Mouse (Mus musculus): ENCODE measurements around the gene Senp7.
A peak's percentile ranks its signal among the peaks of the same experiment; 100 is the strongest.
"Not testable (repeated sequence)": the region's sequence is repeated elsewhere in the genome, so short reads cannot be mapped to it uniquely, and the experiment has no call there.

Gene Senp7

GRCm38 (mm10) chr16:56068523-56069070 is 20.5 kb downstream of the Senp7 start:
- DNase-seq, result no peak

GRCm38 (mm10) chr16:56071317-56072232 is 23.4 kb downstream of the Senp7 start:
- DNase-seq, result no peak

DNA sequence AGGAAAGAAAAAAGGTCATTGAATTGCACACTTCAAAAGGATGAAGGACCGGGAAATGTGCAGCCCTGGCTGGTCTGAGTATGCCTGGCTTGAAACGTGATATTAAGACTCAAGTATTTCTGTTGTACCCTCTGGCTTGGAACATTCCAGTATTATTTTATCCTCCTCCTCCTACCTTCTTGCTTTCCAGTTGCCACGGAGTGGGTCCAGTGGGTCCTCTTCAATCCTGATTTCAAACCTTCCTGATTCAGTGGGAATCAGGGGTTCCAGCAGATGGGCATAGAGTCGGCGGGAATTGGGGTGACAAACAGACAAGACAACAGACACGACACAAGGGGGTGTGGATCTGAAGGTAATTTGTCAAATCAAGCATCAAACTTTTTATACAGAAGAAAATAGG is 24.4 kb downstream of the Senp7 start:
- no peak for DNase-seq

DNA sequence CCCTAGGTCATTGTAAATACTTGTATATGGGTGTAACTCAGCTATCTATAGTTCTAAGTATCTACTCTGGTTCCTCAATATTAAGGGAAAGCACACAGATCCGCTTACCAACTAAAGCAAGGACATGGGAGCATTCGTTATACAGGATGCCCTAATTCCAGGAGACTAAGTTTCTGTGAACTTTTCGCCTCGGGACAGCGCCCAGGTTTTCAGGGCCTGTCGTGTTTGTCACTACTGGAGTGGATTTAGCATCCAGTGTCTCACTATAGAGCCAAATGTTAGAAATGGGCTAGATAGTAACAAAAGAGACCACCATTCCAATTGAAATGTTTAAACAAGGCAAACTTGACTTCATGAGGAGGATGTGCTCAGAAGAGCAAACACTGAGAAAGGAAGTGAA is 25.0 kb downstream of the Senp7 start:
- not testable (repeated sequence) for DNase-seq

- DNase-seq, result no peak
These were observed 26.0 kb downstream of the Senp7 start for GRCm38 (mm10) chr16:56074122-56074521.

GRCm38 (mm10) chr16:56074565-56074964 is 26.4 kb downstream of the Senp7 start:
- peak; percentile 38 for DNase-seq

- peak; percentile 88 for DNase-seq
These were observed 27.3 kb downstream of the Senp7 start for GRCm38 (mm10) chr16:56075222-56076111.

- DNase-seq, result no peak
These were observed 28.2 kb downstream of the Senp7 start for GRCm38 (mm10) chr16:56076121-56076869.

- no peak for DNase-seq
These were observed 31.3 kb downstream of the Senp7 start for GRCm38 (mm10) chr16:56079419-56079818.

DNA sequence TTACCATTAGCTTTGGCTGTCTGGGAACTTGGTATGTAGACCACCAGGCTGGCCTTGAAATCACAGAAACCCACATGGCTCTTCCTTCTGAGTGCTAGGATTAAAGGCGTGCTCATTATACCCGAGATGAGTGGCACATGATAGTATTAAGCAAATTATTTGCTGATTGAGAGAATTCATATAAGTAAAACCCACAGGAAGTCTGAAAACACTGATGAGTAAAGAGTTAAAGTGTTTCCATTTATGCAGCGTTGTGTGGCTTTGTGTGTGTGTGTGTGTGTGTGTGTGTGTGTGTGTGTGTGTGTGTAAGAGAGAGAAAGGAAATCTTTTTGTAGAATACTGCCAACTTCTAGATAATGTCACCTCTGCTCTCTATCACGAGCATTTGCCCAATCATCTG is 33.6 kb downstream of the Senp7 start:
- DNase-seq, result no peak

DNA sequence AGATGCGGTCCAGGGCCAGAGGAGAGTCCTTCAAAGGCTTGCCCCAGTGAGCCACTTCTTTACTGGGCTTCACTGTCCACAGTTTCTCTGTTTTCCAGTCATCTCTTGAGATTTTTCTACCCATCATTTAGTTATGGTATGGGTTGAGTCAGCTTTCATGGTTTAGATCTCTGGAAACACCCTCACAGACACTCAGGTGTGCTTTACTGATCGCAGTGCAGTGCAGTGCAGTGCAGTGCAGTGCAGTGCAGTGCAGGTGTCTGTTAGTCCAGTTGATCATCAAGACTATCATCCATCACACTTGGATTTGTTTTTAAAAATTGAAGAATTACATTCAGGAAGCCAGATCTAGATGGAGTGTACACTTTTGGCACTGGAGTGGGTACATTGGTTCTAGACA is 38.2 kb downstream of the Senp7 start:
- DNase-seq, result no peak

DNA sequence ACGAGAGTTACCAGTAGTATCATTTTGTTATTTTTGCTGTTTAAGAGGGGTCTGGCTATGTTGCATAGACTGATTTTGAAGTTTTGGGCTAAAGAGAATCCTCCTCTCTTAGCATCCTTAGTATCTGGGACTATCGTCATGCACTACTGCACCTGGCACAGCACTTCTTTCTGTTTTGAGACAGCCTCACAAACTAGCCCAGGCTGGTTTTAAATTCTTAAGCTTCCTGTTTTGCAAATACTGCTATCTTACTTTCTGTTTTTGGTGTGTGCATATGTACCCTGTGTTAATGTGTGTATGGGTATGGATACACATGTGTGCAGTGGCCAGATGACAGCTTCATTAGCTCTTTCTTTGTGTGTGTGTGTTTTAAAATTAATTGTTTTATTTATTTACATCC is 42.2 kb downstream of the Senp7 start:
- no peak for DNase-seq

DNA sequence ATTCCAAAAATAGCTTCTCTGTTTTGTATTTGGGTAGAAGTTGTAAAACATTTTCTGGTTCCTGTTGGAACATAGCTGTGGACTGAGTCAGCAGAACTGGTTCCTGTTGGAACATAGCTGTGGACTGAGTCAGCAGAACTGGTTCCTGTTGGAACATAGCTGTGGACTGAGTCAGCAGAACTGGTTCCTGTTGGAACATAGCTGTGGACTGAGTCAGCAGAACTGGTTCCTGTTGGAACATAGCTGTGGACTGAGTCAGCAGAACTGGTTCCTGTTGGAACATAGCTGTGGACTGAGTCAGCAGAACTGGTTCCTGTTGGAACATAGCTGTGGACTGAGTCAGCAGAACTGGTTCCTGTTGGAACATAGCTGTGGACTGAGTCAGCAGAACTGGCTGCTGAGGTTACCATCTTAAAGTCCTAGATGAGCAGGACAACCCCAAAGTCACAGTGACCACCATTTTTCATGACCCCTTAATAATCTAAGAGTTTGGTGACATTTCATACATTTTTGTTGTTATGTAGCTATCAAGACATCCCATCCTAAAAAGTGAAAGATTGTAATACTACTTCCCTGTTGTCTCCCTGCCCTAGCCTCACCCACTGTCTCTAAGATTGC is 48.4 kb downstream of the Senp7 start:
- DNase-seq, result not testable (repeated sequence)

DNA sequence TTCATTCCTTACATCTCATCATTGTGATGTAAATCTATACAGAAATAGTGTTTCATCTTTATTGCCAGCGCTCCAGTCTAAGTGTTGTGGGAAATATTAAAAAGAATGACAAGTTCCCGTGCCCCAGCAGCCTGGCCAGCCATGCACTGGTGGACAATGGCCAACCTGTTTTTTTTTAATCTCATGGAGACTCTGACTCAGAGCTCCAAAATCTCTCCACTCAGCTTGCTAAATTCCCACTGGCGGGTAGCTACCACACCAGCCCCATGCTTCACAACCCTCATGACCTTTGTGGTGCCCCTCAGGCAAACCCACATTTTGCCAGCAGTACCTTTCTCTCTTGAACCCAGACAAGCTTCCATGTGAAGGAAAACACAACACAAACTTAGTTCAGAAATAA is 67.6 kb downstream of the Senp7 start:
- no peak for DNase-seq

GRCm38 (mm10) chr16:56116155-56116554 is 68.0 kb downstream of the Senp7 start:
- DNase-seq, result no peak

DNA sequence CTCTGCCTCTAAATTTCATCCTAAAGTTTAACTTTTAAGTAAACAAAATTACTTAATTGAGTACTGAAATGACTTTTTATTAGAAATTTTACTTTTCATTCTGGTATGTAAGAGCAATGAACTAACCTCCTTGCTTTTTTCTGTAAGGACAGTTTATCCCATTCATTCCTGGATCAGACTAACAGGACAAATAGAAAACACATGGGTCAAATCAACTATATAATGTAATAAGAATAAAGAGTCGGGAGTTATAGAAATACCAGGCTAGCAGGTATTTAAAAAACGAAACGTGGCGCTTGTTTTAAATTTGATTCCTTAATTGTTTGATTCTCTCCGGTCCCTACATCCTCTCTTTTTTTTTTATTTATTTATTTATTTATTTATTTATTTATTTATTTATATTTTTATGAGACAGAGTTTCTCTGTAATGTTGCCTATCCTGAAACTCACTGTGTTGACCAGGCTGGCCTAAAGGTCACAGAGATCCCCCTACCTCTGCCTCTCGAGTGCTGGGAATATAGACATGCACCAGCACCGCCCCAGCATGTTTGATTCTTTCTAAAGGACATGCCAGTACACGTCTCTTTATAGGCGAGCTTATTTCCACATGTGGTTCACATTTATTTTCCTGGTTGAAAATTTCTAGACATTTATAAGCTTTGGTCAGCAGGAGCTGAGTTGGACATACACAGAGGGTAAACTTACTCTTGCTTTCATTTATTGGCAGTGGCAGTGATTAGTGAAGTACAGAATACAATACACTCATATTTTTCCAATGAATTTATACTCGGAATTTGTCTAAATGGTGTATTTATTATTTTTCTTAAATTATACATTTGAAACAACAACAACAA is 69.4 kb downstream of the Senp7 start:
- no peak for DNase-seq

DNA sequence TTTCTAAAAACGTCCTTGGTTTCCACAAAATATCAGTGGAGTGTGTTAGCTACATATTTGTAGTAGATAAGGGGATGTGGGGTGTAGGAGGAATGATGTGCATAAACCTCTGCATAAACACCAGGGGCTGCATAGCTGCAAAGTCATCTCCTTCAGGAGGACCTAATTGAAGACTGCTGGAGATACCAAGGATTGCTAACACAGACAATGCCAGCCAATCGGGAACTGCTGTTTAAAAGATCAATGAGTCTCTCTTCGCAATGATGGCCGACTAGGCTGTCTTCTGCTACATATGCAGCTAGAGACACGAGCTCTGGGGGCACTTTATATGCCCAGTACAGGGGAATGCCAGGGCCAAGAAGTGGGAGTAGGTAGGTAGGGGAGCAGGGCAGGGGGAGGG is 74.4 kb downstream of the Senp7 start:
- no peak for DNase-seq

GRCm38 (mm10) chr16:56124045-56124444 is 75.9 kb downstream of the Senp7 start:
- no peak for DNase-seq

GRCm38 (mm10) chr16:56131666-56132065 is 83.5 kb downstream of the Senp7 start:
- DNase-seq, result no peak

DNA sequence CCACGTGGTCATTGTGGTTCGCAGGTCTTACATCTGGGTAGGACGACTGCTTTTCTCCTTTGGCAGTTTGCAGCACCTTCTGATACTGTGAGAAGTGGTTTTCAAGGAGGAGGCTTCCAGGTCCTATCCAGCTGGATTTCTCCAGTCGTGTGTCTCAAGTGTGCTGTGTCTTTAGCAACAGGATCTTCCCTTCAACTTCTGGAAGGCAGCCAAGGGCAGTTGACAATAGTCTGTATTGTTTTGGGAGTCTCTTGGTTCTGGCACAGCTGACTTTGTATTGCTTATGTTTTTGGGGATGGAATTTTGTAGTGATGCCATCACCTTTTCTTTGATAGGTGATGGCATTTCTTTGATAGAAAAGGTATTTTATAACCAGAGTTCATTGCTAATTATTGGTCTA is 86.0 kb downstream of the Senp7 start:
- no peak for DNase-seq

- DNase-seq, result not testable (repeated sequence)
These were observed 89.5 kb downstream of the Senp7 start for GRCm38 (mm10) chr16:56137672-56138071.

All from thymus, postnatal 4 days (tissue).